Mouse (Mus musculus) hematopoietic stem cell, adult 5-6 weeks (primary cell): Measurements from ENCODE around the gene Matn4. TPM values are rescaled to one million over a fixed set of nuclear protein-coding genes. Genes with fewer than 3 reads are reported as not detected.

Experiments
- ATAC-seq, 2 experiments: fragments of 125-278 bp in 1 of 2; replicated peaks in 1 of 2; 2 replicates each; pipeline ENCODE4 v1.8.0; 2016 to 2017; ENCODE audit warnings: inconsistent platforms in 2 of 2, mild to moderate bottlenecking in 2 of 2, moderate number of reproducible peaks in 2 of 2, low read depth in 1 of 2, moderate TSS enrichment in 1 of 2; ENCODE audit not compliant: low FRiP score in 2 of 2, poor library complexity in 2 of 2, severe bottlenecking in 2 of 2, insufficient read depth in 1 of 2, low TSS enrichment in 1 of 2
- total RNA-seq: library from RNA; stranded (forward); fragments of 172-1452, 232-1000 nt; gene quantifications from 2 replicates; pipeline ENCODE4 v1.2.3, GENCODE M21; 2017

The Matn4 gene
- total RNA-seq, 1 experiment from 2014 or later, result not detected

GRCm38 (mm10) chr2:164438257-164438656 lies 33.3 kb upstream of the Matn4 start:
- no peak for ATAC-seq

GRCm38 (mm10) chr2:164437710-164438109 lies 32.8 kb upstream of the Matn4 start:
- ATAC-seq, result no peak

- no peak for ATAC-seq
Observed at GRCm38 (mm10) chr2:164436961-164437360, 32.0 kb upstream of the Matn4 start.

- ATAC-seq, result no peak
Observed at GRCm38 (mm10) chr2:164436215-164436913, 31.4 kb upstream of the Matn4 start.

- no peak for ATAC-seq
Observed at GRCm38 (mm10) chr2:164435216-164436090, 30.5 kb upstream of the Matn4 start.

GRCm38 (mm10) chr2:164434681-164435080 lies 29.7 kb upstream of the Matn4 start:
- no peak for ATAC-seq

GRCm38 (mm10) chr2:164433278-164433895 lies 28.4 kb upstream of the Matn4 start:
- no peak for ATAC-seq

GRCm38 (mm10) chr2:164432541-164433191 lies 27.7 kb upstream of the Matn4 start:
- ATAC-seq, result no peak

GRCm38 (mm10) chr2:164431676-164432465 lies 26.9 kb upstream of the Matn4 start:
- no peak for ATAC-seq

GRCm38 (mm10) chr2:164430697-164431096 lies 25.7 kb upstream of the Matn4 start:
- ATAC-seq, result peak; percentile 33 to 49; a peak in 2 of 4 replicates

- no peak for ATAC-seq
Observed at GRCm38 (mm10) chr2:164429881-164430615, 25.1 kb upstream of the Matn4 start.

GRCm38 (mm10) chr2:164428451-164428850 lies 23.5 kb upstream of the Matn4 start:
- ATAC-seq, result no peak

- ATAC-seq, result no peak
Observed at GRCm38 (mm10) chr2:164426952-164427351, 22.0 kb upstream of the Matn4 start.

- no peak for ATAC-seq
Observed at GRCm38 (mm10) chr2:164426121-164426520, 21.2 kb upstream of the Matn4 start.

- ATAC-seq, result no peak
Observed at GRCm38 (mm10) chr2:164425401-164425800, 20.4 kb upstream of the Matn4 start.

GRCm38 (mm10) chr2:164424406-164424805 lies 19.4 kb upstream of the Matn4 start:
- no peak for ATAC-seq
